9 mouse cellular contexts compared by ENCODE assay signal in the genomic region with DNA sequence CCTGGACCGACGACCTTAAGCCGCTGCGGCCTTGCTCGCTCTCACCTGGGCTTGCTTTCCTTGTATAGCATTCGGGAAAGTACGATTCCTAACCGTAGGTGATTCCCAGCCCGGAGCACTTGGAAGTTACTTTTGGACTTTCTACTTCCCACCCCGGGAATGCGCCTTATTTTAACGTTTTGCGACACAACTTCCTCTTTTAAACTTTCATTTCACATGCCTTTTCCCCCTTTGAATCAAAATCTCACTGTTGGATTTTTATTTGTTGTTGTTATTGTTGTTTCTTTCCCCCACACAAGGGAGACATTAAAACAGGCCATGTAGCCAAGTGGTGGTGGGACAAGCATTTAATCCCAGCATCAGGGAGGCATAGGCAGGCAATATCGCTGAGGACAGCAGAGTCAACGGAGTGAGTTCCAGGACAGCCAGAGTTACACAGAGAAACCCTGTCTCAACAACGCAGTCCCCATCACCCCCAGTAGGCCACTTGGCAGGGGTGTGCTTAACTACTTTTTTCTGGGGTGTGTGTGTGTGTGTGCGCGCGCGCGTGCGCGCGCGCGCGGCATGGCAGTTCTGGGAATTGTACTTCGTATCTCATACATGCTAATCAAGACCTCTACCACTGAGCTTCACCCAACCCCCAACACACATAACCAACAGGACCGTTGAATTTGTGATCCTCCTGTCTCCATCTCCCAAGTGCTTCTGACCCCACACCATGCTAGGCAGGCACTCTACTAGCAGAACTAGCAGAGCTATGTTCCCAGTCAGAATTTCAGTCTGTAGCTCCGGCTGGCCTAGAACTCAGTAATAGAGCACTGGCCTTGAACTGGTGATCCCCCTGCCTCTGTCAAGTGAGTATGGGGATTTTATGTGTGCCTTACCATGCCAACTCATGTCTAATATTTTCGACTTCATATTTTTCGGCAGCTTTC. TPM values are rescaled to one million over a fixed set of nuclear protein-coding genes. Genes with fewer than 3 reads are reported as not detected.
DNase-seq lines count a peak whose midpoint lies in the region; ATAC-seq and TF ChIP-seq lines count a peak whose summit lies in the region.
"Had no signal": no experiment of that assay in that cellular context is flagged by ENCODE, and none has a peak within 500 bp of the region (broad histone marks: within the 10 kb centered on the region; RNA-seq: fewer than 3 reads in every experiment).

No protein-coding gene starts in this region.

- peak; percentile 17 to 23 for DNase-seq in cerebellum, adult 2 months
- DNase-seq in NIH3T3 (ENCODE audit: low read depth) = peak; percentile 59
- DNase-seq in lung, postnatal 14 days = peak; percentile 11
- no peak for DNase-seq in left cerebral cortex, adult 8-10 months (ENCODE audit: low spot score in 2 of 2)

- H3K27ac ChIP-seq in cerebellum, adult 2 months (ENCODE audit: insufficient read depth, low read length) = peak overlapping the region; percentile 98
- H3K27ac ChIP-seq in hindbrain, embryonic 15.5 days (replicated peaks) = peak overlapping the region; percentile 98
- peak overlapping the region; percentile 95 for H3K27ac ChIP-seq in stomach, embryonic 15.5 days

- no peaks in the 10 kb centered on the region for H3K36me3 ChIP-seq in erythroblast, embryonic 14.5 days (ENCODE audit: control insufficient read depth)
- H3K36me3 ChIP-seq in hindbrain, embryonic 15.5 days = no peaks in the 10 kb centered on the region
- no peaks in the 10 kb centered on the region for H3K36me3 ChIP-seq in stomach, embryonic 15.5 days

- peak overlapping the region; percentile 84 for H3K4me3 ChIP-seq in cerebellum, adult 2 months (replicated peaks; ENCODE audit: insufficient read depth, low read depth, low read length)
- peak overlapping the region; percentile 87 for H3K4me3 ChIP-seq in erythroblast, embryonic 14.5 days (replicated peaks)
- peak overlapping the region; percentile 81 for H3K4me3 ChIP-seq in hindbrain, embryonic 15.5 days
- peak overlapping the region; percentile 77 for H3K4me3 ChIP-seq in stomach, embryonic 15.5 days (replicated peaks)

- peak overlapping the region; percentile 78 for H3K9ac ChIP-seq in hindbrain, embryonic 15.5 days
- peak overlapping the region; percentile 79; the same call in 1 of the 2 replicates for H3K9ac ChIP-seq in stomach, embryonic 15.5 days

- peaks cover 5% of the 10 kb centered on the region; the same call in 1 of the 2 replicates for H3K4me1 ChIP-seq in cerebellum, adult 2 months (ENCODE audit: control insufficient read depth, insufficient read depth, low read length)
- H3K4me1 ChIP-seq in erythroblast, embryonic 14.5 days (ENCODE audit: control insufficient read depth) = peaks cover 30% of the 10 kb centered on the region
- H3K4me1 ChIP-seq in hindbrain, embryonic 15.5 days (replicated peaks) = peaks cover 25% of the 10 kb centered on the region
- peaks cover 6% of the 10 kb centered on the region; the same call in 1 of the 2 replicates for H3K4me1 ChIP-seq in stomach, embryonic 15.5 days

- H3K9me3 ChIP-seq in erythroblast, embryonic 14.5 days (ENCODE audit: control insufficient read depth, low read length) = no peaks in the 10 kb centered on the region
- H3K9me3 ChIP-seq in hindbrain, embryonic 15.5 days = no peaks in the 10 kb centered on the region
- no peaks in the 10 kb centered on the region for H3K9me3 ChIP-seq in stomach, embryonic 15.5 days

- peak overlapping the region; percentile 66 for H3K4me2 ChIP-seq in hindbrain, embryonic 15.5 days
- peak overlapping the region; percentile 60 for H3K4me2 ChIP-seq in stomach, embryonic 15.5 days

- no peak for ATAC-seq in cerebellum, adult (ENCODE audit: insufficient number of reproducible peaks, low FRiP score, low TSS enrichment)
- ATAC-seq in hindbrain, embryonic 15.5 days (ENCODE audit: low FRiP score, low read depth) = peak; percentile 15; the same call in 1 of the 2 replicates
- 0 out of 2 replicates have a peak, but pooled peaks have one; percentile 23 for ATAC-seq in stomach, embryonic 15.5 days (ENCODE audit: insufficient read depth, low FRiP score, low read depth)

- no peak for TF ChIP-seq POLR2A in cerebellum, adult 2 months (IDR thresholded peaks at IDR 0.05; ENCODE audit: borderline replicate concordance, insufficient read depth, low read length)

- H3K27me3 ChIP-seq in cerebellum, adult 2 months (ENCODE audit: control insufficient read depth, insufficient read depth, low read length) = no peaks in the 10 kb centered on the region
- peaks cover 6% of the 10 kb centered on the region for H3K27me3 ChIP-seq in erythroblast, embryonic 14.5 days (ENCODE audit: control insufficient read depth)
- no peaks in the 10 kb centered on the region for H3K27me3 ChIP-seq in hindbrain, embryonic 15.5 days
- H3K27me3 ChIP-seq in stomach, embryonic 15.5 days (replicated peaks) = no peaks in the 10 kb centered on the region
- H3K27me3 ChIP-seq: Patski had no signal

- 25% methylated on average over 32 of the region's 32 CpGs for WGBS in cerebellum, adult 2 months
- WGBS in hindbrain, embryonic 15.5 days = 26% methylated on average over 32 of the region's 32 CpGs
- WGBS in stomach, embryonic 15.5 days = 25% methylated on average over 32 of the region's 32 CpGs

- no peak for TF ChIP-seq CTCF in cerebellum, adult 2 months (IDR thresholded peaks at IDR 0.05; ENCODE audit: borderline replicate concordance, insufficient read depth, low read depth, low read length)

RNA-seq across cellular contexts. Expression of a gene that starts 0.5 kb away (rescaled TPM):
- 35.6 and 38.3 TPM in 2 replicates for polyA plus RNA-seq in cerebellum, adult 2 months (2012; rRNA removed)
- 0.18 and 0.23 TPM in 2 replicates for polyA plus RNA-seq in erythroblast, embryonic 14.5 days (2012)
- polyA plus RNA-seq in hindbrain, embryonic 15.5 days (2015; fragmentation: Nextera tagmentation; extraction: Ambion mirVana) = 23.2 and 29.3 TPM in 2 replicates
- polyA plus RNA-seq in stomach, embryonic 15.5 days (2015; fragmentation: Nextera tagmentation; extraction: Ambion mirVana) = 20.5 and 20.7 TPM in 2 replicates
- 10 to 100 TPM; 28.2 to 31.5 (median 29.8) TPM for total RNA-seq in left cerebral cortex, adult 8-10 months (2022)

RNA-seq across cellular contexts. Expression of a gene that starts 54.6 kb away (rescaled TPM):
- polyA plus RNA-seq in cerebellum, adult 2 months (2012; rRNA removed) = 264 and 318 TPM in 2 replicates
- polyA plus RNA-seq in erythroblast, embryonic 14.5 days (2012) = 12.6 and 16.1 TPM in 2 replicates
- 418 and 450 TPM in 2 replicates for polyA plus RNA-seq in hindbrain, embryonic 15.5 days (2015; fragmentation: Nextera tagmentation; extraction: Ambion mirVana)
- polyA plus RNA-seq in stomach, embryonic 15.5 days (2015; fragmentation: Nextera tagmentation; extraction: Ambion mirVana) = 363 and 370 TPM in 2 replicates
- 100 to 1,000 TPM; 180 to 274 (median 221) TPM for total RNA-seq in left cerebral cortex, adult 8-10 months (2022)

Comparison
In these comparisons a context has a peak if more than half of its experiments do, and no peak if none do; other contexts are left out.
1. DNase-seq: peak in cerebellum, adult 2 months (2 of 2), NIH3T3 (single experiment) and lung, postnatal 14 days (single experiment); none in left cerebral cortex, adult 8-10 months (0 of 2).
2. RNA of a gene that starts 0.5 kb away (polyA plus RNA-seq): 35.6 to 38.3 TPM in cerebellum, adult 2 months, 23.2 to 29.3 TPM in hindbrain, embryonic 15.5 days and 20.5 to 20.7 TPM in stomach, embryonic 15.5 days; 0.18 to 0.23 TPM in erythroblast, embryonic 14.5 days; every median in the first group is over 10 times any median in the second.
3. RNA of a gene that starts 54.6 kb away (polyA plus RNA-seq): 418 to 450 TPM in hindbrain, embryonic 15.5 days, 363 to 370 TPM in stomach, embryonic 15.5 days and 264 to 318 TPM in cerebellum, adult 2 months; 12.6 to 16.1 TPM in erythroblast, embryonic 14.5 days; every median in the first group is over 10 times any median in the second.
4. Peak in every context shown above with its lines, with median percentiles within 50 percentile points of each other: H3K27ac ChIP-seq and H3K4me3 ChIP-seq.